Mouse (Mus musculus) 3T3-L1 (cell line): Measurements from ENCODE around the gene Cavin1.
A peak's percentile ranks its signal among the peaks of the same experiment; 100 is the strongest.

Experiments used
- DNase-seq: peaks from one replicate; pipeline ENCODE4 v3.0.0-alpha.2; 2015; ENCODE audit warnings: low read depth, low spot score

Cavin1 gene

GRCm38 (mm10) chr11:100981236-100981635 lies 10.5 kb upstream of the Cavin1 start:
- no peak for DNase-seq

- DNase-seq = peak; percentile 62
Observed at GRCm38 (mm10) chr11:100980438-100980837, 9.8 kb upstream of the Cavin1 start.

- peak; percentile 98 for DNase-seq
Observed at GRCm38 (mm10) chr11:100979887-100980286, 9.2 kb upstream of the Cavin1 start.

- no peak for DNase-seq
Observed at GRCm38 (mm10) chr11:100975241-100975640, 4.6 kb upstream of the Cavin1 start.

GRCm38 (mm10) chr11:100974381-100974970 lies 3.8 kb upstream of the Cavin1 start:
- peak; percentile 97 for DNase-seq

- DNase-seq = no peak
Observed at GRCm38 (mm10) chr11:100973245-100973644, 2.6 kb upstream of the Cavin1 start.

GRCm38 (mm10) chr11:100971455-100971854 lies 768 bp upstream of the Cavin1 start:
- no peak for DNase-seq

- peak; percentile 88 for DNase-seq
Observed at GRCm38 (mm10) chr11:100969744-100970556, 737 bp downstream of the Cavin1 start.

- no peak for DNase-seq
Observed at GRCm38 (mm10) chr11:100969189-100969743, 1.4 kb downstream of the Cavin1 start.

GRCm38 (mm10) chr11:100968501-100968900 lies 2.2 kb downstream of the Cavin1 start:
- DNase-seq = no peak

GRCm38 (mm10) chr11:100967881-100968420 lies 2.7 kb downstream of the Cavin1 start:
- peak; percentile 40 for DNase-seq

- DNase-seq = no peak
Observed at GRCm38 (mm10) chr11:100967376-100967775, 3.3 kb downstream of the Cavin1 start.

GRCm38 (mm10) chr11:100965760-100966159 lies 4.9 kb downstream of the Cavin1 start:
- DNase-seq = no peak

- DNase-seq = no peak
Observed at GRCm38 (mm10) chr11:100964901-100965542, 5.7 kb downstream of the Cavin1 start.

- no peak for DNase-seq
Observed at GRCm38 (mm10) chr11:100964180-100964579, 6.5 kb downstream of the Cavin1 start.

- DNase-seq = peak; percentile 67
Observed at GRCm38 (mm10) chr11:100963647-100964046, 7.0 kb downstream of the Cavin1 start.

- DNase-seq = peak; percentile 95
Observed at GRCm38 (mm10) chr11:100962371-100962911, 8.2 kb downstream of the Cavin1 start.

GRCm38 (mm10) chr11:100960540-100960939 lies 10.1 kb downstream of the Cavin1 start:
- peak; percentile 59 for DNase-seq

- DNase-seq = no peak
Observed at GRCm38 (mm10) chr11:100959826-100960225, 10.9 kb downstream of the Cavin1 start.

- peak; percentile 75 for DNase-seq
Observed at GRCm38 (mm10) chr11:100959464-100959810, 11.2 kb downstream of the Cavin1 start.

GRCm38 (mm10) chr11:100958613-100959463 lies 11.8 kb downstream of the Cavin1 start:
- no peak for DNase-seq
